Mouse (Mus musculus) olfactory bulb, adult 2 months (tissue): ENCODE data around the gene Pde8a. TPM values are rescaled to one million over a fixed set of nuclear protein-coding genes. Genes with fewer than 3 reads are reported as not detected.

Source experiments
- H3K27ac ChIP-seq: fragments of 200-500 bp; 2 replicates; pipeline ENCODE4 v1.5.1; 2012; ENCODE audit warnings: low read depth, low read length; ENCODE audit not compliant: insufficient read depth
- H3K4me1 ChIP-seq: fragments of 200-500 bp; 2 replicates; pipeline ENCODE4 v1.6.1; 2012; ENCODE audit warnings: low read length; ENCODE audit not compliant: control insufficient read depth, insufficient read depth
- H3K4me3 ChIP-seq: fragments of 200-500 bp; 2 replicates; pipeline ENCODE4 v1.5.1; 2012; ENCODE audit warnings: mild to moderate bottlenecking, low read depth, low read length, moderate library complexity; ENCODE audit not compliant: insufficient read depth
- CTCF ChIP-seq: fragments of 200-500 bp; IDR thresholded peaks from 2 replicates; pipeline ENCODE4 v1.5.1; 2012; ENCODE audit warnings: low read depth, mild to moderate bottlenecking, low read length, moderate library complexity; ENCODE audit not compliant: insufficient read depth
- POLR2A ChIP-seq: fragments of 200-500 bp; IDR thresholded peaks from 2 replicates; pipeline ENCODE4 v1.6.1; 2012; ENCODE audit warnings: mild to moderate bottlenecking, low read depth, low read length, moderate library complexity; ENCODE audit not compliant: insufficient read depth
- WGBS: fragments of 180-500 bp; shearing (Covaris S2); methylation state at CpG from one replicate; pipeline ENCODE4 v1.1.7; 2018; 5-methylcytosine and 5-hydroxymethylcytosine counted together
- polyA plus RNA-seq: library from polyadenylated mRNA; stranded (reverse); fragments of >200 nt; gene quantifications from 2 replicates; pipeline ENCODE4 v1.2.4, GENCODE M21; 2012; ENCODE audit warnings: low replicate concordance; ENCODE audit not compliant: missing spikeins, insufficient read depth, insufficient read length

Gene Pde8a
- polyA plus RNA-seq, 1 experiment = not detected

DNA sequence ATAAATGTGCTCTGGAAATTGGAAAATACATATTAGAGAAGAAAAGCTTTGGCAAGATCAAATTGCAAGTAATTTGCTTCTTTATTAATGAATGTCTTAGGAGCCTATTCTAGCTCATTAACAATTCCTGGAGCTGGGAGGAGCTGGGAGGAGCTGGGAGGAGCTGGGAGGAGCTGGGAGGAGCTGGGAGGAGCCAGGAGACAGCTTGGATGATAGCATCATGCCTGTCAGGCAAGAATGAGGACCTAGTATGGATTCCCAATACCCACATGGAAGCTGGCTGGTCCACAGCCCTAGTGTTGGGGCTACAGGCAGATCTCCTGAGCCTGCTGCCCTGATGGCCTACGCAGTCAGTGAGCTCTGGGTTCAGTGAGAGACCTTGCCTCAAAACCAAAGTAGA is 2.6 kb downstream of the Pde8a start:
- Histone ChIP-seq H3K27ac (no peak overlapping the region), H3K4me3 (no peak overlapping the region), H3K4me1 (peaks cover 20% of the 10 kb centered on the region)
- TF ChIP-seq CTCF = no peak
- WGBS = 92% methylated on average over 1 of the region's 1 CpGs

DNA sequence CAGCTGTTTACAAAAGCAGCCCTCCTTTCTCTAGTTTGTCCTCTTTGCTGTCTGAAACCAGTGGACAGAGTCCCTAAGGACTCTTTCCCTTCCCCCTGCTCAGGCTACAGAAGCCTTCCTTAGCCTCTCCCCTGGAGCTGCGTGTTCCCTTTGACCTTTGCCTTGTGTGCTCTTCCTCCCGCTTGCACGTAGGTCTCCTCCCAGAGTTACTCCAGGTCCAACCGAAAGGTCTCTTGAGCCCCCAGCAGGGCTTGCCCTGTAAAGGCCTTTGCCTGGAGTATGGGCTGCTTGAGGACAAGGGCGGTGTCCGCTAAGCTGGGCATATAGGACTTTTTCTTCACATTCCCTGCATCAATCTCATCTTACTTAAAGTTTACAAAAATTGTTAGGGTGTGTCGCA is 5.9 kb downstream of the Pde8a start:
- TF ChIP-seq CTCF = no peak
- no peak for TF ChIP-seq POLR2A
- no peak overlapping the region for H3K4me3 ChIP-seq
- no peak overlapping the region for H3K27ac ChIP-seq
- no peaks in the 10 kb centered on the region for H3K4me1 ChIP-seq
- 83% methylated on average over 7 of the region's 7 CpGs for WGBS

DNA sequence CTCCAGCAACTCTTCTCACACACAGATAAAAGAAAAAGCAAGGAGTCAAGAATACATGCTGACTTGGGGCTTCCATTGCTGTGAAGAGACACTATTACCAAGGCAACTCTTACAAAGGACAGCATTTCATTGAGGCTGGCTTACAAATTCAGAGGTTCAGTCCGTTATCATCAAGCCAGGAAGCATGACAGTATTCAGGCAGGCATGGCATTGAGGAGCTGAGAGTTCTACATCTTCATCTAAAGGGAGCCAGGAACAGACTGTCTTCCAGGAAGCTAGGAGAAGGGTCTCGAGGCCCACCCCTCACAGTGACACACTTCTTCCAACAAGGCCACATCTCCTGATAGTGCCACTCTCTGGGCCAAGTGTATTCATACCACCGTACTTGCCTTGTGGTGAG is 7.0 kb downstream of the Pde8a start:
- TF ChIP-seq CTCF (no peak), POLR2A (no peak)

DNA sequence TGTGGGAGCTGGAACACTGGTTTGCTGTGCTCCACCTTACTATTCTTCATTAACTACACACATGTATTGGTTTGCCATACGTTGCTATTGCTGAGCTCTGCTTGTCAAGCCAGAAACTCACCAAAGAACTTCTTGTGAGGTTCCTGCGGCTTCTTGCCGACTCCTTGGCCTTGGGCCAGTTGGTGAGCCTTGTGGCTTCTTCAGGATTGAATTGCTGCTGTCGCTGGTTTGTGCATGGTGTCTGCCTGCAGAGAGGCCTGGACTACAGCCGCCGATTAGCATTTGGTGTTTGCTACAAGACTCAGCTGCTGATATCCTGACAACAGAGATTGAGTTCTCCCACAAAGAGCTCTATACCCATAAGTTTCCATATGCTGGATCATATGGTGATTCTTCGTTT is 10.9 kb downstream of the Pde8a start:
- TF ChIP-seq POLR2A (no peak), CTCF (no peak)
- 85% methylated on average over 7 of the region's 7 CpGs for WGBS
- Histone ChIP-seq H3K4me3 (no peak overlapping the region), H3K27ac (no peak overlapping the region), H3K4me1 (no peaks in the 10 kb centered on the region)

More for the DNA sequence above, 7.0 kb downstream of the Pde8a start:
- Histone ChIP-seq H3K4me1 (no peaks in the 10 kb centered on the region), H3K4me3 (no peak overlapping the region), H3K27ac (no peak overlapping the region)
- 88% methylated on average over 3 of the region's 3 CpGs for WGBS

DNA sequence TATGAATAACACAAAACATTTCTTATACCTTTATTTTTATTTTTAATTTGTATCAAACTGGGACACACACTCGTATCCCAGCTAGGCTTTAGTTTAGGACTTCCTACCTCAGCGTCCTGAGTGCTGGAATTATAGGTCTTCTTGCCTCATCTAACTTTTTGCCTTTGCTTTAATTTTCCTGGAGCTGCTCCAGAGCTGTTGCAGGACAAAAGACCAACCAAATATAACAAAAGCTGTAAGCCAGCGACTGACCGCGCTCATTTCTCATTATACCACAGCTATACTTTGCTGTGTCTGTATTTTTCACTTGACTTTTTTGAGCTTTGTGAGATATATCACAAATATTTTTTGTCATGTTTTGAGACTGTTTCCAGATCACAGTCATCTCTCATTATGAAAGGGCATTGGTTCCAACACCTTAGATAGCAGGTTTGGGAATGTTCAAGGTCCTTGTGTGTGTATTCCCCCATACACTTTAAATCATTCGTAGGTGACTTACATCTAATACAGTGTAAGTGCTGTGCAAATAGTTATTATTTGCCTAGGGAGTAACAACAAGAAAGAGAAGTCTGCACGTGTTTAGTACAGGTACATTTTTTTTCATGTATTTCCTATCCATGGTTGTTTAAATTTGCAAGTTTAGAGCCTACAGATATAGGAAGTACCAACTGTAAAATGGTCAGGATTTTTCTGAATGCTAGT is 16.8 kb downstream of the Pde8a start:
- 91% methylated on average over 7 of the region's 7 CpGs for WGBS
- TF ChIP-seq POLR2A (no peak), CTCF (no peak)
- H3K4me3 ChIP-seq = no peak overlapping the region
- H3K27ac ChIP-seq = no peak overlapping the region
- no peaks in the 10 kb centered on the region for H3K4me1 ChIP-seq

DNA sequence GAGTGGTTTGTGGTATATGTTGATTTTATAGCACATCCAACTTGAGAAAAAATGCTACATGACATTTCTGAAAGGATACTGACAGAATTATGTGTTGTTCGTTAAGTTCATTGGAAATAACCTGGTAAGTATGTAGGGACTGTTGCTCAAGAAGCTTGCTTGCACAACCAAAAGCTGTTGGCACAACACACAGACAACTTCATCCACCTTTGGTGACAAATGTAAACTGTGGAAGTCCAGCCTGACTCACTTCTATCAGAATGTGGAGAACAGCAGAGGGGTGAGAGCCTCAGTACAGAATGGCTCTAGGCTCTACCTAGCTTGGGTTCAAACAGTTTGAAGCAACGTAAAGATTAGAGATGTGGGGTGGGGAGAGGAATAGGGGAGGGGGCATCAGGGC is 19.3 kb downstream of the Pde8a start:
- no peak for TF ChIP-seq POLR2A
- no peak for TF ChIP-seq CTCF
- Histone ChIP-seq H3K4me1 (no peaks in the 10 kb centered on the region), H3K4me3 (no peak overlapping the region), H3K27ac (no peak overlapping the region)
- WGBS = 95% methylated on average over 2 of the region's 2 CpGs

DNA sequence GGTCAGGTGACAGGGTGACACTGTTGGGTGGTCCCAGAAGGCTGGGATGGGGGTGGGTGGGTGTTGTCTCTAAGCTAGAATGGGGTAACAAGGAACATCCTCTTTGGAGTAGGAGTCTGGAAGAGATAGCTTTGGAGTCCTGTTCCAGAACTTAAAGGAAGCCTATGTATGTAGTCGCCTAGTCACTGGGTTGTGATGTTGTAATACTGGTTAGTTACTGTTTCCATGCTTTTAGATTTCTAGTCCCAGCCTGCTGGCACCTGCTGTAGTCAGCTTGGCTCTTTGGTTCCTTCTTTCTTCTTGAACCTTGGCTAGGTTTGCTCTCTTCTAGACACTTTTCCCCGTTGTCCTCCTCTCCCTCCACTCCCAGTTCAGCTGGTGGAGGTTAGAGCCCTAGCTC is 21.7 kb downstream of the Pde8a start:
- Histone ChIP-seq H3K4me1 (no peaks in the 10 kb centered on the region), H3K4me3 (no peak overlapping the region), H3K27ac (no peak overlapping the region)
- TF ChIP-seq CTCF (no peak), POLR2A (no peak)
- 91% methylated on average over 2 of the region's 2 CpGs for WGBS

DNA sequence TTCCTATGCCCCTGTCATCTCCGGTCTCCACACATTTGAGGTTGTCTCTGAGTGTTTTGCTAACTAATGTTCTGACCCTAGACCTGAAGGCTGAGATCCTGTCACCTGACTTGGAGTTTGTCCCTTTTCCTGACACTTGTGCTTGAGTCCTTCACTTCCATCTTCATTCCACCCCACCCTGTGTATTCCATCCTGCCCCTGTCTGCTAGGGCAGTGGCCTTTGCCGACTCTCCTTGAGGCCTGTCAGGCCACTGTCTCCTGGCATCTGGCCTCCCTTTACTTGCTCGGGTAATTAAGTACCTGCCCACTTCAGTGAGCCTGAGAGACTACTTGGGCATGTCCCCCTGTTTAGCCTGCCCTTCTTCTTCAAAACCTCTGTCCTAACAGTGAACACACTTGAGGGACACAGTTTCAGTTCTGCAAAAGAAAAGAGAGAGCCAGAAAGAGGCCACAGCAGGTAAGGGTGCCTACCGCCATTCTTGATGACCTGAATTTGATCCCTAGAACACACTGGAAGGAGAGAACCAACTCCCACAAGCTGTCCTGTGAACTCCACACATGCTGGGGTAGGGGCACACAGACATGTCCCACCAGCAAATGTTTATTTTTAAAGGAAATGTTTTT is 22.3 kb downstream of the Pde8a start:
- TF ChIP-seq POLR2A = no peak
- WGBS = 85% methylated on average over 4 of the region's 4 CpGs
- H3K4me1 ChIP-seq = no peaks in the 10 kb centered on the region
- no peak overlapping the region for H3K4me3 ChIP-seq
- no peak overlapping the region for H3K27ac ChIP-seq

DNA sequence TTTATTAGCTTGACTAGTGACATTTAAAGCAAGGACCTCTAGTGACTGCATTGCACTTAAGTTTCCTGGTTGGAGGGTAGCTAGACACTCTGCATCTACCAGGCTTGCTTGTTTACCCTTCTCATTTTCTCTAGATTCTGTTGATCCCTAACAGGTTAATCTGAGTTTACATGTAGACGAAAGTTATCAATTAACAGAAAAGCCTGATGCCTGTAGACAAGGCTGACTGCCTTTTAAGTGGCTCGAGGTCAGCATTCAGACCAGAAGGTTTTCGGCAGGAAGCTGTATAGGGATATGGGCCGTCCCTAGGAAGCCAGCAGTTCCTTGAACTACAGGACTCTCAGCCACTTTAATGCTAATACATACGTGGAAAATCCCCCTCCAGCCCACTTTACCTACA is 30.0 kb downstream of the Pde8a start:
- no peak overlapping the region for H3K4me3 ChIP-seq
- TF ChIP-seq CTCF = no peak
- TF ChIP-seq POLR2A = no peak
- H3K4me1 ChIP-seq = no peaks in the 10 kb centered on the region
- H3K27ac ChIP-seq = no peak overlapping the region
- 85% methylated on average over 5 of the region's 5 CpGs for WGBS

DNA sequence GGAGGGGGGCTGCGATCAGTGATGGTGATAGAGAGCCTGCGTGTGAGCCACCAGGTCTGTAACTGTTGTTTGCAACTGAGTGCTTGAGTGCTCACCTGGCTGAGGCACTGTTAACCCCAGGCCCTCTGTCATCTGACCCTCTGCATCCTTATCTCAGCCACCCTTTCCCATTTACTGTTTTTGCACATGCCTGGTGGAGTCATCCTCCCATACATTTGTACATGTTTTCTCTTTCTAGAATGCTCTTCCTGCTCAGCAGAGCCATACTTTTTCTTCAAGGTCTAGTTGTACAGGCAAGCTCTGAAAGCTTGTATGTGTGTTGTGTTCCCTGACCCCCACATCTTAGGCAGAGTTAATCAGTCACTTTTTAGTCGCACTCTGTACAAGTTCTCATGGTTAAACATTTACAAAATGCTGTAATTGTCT is 36.5 kb downstream of the Pde8a start:
- no peaks in the 10 kb centered on the region for H3K4me1 ChIP-seq
- no peak for TF ChIP-seq CTCF
- TF ChIP-seq POLR2A = no peak
- 88% methylated on average over 3 of the region's 3 CpGs for WGBS
- H3K27ac ChIP-seq = no peak overlapping the region
- no peak overlapping the region for H3K4me3 ChIP-seq
